Mouse (Mus musculus) bone marrow macrophage, adult 2 months (primary cell): ENCODE data around the gene Gdap2.

ENCODE experiments used
- CTCF ChIP-seq: IDR thresholded peaks from 2 replicates; pipeline ENCODE4 v1.5.1; 2012; ENCODE audit warnings: low read depth, mild to moderate bottlenecking, low read length, moderate library complexity
- POLR2A ChIP-seq: IDR thresholded peaks from 2 replicates; pipeline ENCODE4 v1.6.1; 2012; ENCODE audit warnings: mild to moderate bottlenecking, low read depth, low read length, borderline replicate concordance

DNA sequence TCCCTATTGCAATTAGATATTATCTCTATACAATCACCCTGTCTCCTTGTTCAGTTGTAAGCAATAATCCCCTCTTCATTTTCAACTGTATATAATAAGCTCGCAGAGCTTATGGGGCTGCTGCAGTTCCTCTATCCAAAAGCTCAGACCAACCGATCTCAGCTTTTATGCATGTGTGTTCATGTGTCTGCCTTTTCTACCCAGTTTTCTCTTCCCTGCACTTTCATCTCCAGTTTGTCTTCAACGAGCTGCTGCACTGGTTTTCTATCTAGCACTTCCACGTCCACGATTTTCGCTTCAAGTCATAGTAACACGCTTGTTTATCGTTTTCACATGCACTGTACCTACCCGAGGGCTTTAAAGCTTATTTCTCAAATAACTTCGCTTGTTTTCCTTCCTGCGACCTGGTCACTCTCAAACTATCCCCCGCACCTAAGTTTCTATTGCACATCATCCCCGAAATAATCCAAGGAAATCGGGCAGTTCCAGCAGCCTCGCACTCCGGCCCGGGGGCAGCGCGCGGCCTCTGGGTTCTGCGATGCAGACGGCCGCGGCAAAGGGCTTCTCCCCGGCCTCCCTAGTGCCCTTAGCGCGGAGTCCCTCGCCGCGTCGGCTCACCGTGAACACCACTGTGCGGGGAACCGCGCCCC is 391 bp upstream of the Gdap2 start:
- TF ChIP-seq POLR2A: no peak
- TF ChIP-seq CTCF: no peak
